Mouse (Mus musculus) thymus, postnatal 4 days (tissue): ENCODE measurements around the gene Elf4.

Experiments used
- DNase-seq: peaks from one replicate; pipeline ENCODE4 v3.0.0; 2021

The Elf4 gene

DNA sequence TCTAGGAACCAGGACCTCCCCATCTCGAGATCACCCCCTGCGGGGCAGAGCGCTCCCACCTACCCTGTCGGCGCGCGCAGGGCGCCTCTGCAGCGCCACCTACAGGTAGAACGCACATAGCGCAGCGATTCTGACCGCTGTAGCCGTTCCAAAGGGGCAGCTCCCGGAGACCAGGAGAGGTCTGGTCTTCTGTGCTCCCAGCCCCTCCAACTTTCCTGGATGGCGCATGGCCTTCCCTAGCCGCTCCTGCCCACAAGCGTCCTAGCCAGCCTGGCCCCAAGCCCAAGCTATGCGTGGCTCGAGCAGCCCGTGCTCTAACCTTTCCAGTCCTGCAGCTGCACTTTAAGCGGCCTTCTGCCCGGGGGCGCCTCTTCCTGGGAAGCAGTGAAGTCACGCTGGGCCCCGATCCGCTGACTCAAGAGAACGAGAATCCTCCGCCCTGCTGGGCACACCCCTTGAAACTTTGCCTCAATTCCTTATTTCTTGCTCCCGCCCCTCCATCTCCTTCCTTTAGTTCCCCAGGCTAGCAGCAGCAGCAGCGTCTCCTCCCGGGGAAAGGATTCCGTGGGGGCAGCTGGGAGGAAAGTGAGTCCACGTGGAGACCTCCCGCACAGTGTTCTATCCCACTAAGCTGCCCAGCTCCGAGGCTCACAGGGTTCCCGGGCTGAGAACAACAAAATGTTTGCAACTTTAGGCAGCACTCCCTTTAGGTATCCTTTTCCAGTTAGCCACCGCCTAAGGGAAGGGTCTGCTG is at the start of gene Elf4:
Gene Elf4 (minus strand): TSS at position 379 of the 754 bp plus-strand sequence.
- DNase-seq = peak; percentile 87

DNA sequence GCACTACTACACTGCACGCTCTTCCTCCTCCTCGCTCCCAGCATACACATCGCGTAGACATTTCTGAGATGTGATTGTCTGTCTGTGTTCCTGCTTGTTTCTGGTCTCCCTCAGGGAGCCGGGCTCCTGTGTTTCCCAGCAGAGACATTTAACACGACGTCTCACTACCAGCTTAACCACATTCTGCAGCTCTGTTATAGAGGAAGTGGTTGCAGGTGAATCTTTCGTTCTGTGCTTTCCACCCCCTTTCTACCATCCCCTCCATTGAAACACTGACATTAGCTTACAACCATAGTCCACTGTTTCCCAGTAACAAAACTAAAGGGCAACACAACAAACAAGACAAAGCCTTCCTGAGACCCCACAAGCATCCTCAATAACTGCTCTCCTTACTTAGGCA is 30.8 kb upstream of the Elf4 start:
- no peak for DNase-seq

DNA sequence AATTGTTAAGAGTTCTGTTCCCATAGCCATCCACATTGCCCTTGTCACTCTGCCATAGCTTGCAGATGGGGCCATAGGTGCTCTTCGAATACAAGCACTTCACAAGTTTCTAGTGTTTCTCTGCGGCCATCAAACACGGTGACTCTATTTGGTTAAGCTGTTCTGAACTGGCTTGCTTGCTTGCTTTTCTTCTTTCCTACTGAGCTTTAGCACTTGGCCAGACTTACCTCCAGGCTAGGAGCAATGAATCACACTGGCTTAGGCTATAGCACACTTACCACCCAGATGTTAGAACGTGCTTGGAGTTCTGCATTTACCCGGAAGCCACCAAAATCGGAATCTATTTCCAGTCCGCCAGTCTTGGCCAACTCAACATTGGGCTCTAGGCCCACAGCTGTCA is 18.8 kb upstream of the Elf4 start:
- DNase-seq = no peak

DNA sequence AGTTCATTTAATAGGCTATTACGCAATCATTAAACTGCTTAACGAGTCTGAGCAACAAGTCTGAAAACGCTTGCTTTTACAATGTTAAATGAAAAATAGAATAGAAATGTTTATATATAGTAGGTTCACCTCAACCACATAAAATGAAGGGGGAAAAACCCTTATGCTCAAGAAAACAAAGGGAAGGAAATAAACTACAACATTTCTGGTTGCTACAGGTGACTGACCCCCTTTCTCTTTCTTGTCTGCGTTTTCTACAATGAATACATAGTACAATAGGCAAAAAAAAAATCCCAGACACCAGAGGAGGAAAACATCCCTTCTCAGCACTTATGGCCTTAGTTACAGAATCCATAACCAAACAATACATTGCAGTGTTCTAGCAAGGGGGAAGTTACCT is 18.2 kb upstream of the Elf4 start:
- DNase-seq = no peak

DNA sequence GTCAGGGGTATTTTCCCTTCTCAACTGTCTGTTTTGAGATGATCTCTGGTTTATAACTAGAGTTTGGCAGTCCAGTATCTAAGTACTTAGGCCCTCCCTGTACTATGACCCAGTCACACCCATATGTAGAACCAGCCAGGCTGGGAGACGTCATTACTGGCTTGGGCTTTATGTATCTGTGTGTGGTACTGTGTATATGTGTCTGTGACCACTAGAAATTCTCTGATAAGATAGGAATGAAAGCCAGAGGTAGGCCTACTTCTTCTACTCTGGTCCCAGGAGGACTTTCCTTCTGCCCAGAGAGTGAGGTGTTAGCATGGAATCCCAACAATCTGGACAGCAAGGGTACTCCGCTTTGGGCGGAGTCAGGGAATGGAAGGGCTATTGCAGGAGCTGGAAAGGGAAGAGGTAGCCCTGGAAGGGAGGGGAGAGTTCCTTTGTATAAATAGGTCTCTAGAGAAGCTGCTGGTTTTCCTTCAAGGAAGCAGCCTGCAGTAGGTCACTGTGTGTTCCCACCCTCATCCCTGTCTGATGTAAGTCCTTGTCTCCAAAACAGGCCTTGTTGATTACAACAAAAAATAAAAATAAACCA is 4.5 kb upstream of the Elf4 start:
- DNase-seq = no peak

DNA sequence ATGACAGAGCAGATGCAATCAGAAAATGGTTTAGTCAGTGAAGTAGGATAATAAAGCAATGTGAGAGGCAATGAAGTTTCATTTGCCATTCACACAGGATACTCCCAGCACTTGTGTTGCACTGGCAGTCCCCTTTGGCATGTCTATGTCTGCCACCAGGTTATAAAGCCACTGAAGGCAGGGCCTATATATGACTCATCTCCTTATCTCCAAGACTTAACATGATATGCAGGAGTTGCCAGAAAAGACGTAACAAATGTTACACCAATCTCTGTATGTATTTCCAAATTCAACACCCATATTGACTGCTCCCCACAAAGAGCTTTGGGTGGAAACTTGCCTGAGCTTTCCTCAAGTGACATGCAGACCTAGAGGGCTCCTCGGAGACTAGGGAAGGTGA is 3.2 kb upstream of the Elf4 start:
- DNase-seq = no peak

DNA sequence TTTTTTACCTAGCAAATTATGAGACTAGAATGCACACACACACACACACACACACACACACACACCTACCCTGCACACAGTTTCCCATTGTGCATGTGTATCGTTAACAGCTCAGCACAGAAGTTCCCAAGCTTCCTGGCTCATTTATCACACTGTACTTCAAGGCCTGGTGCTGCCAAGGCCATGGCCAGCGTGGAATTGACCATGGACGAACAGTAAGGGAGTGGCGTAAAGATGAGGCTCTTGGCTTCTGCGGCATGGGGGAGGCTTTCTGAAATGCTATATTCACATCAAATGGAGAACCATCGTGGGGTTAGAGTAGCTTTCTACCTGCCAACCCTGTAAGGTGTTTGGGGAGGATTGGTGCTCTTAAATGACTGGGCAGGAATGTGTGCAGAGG is 1.5 kb upstream of the Elf4 start:
- no peak for DNase-seq

DNA sequence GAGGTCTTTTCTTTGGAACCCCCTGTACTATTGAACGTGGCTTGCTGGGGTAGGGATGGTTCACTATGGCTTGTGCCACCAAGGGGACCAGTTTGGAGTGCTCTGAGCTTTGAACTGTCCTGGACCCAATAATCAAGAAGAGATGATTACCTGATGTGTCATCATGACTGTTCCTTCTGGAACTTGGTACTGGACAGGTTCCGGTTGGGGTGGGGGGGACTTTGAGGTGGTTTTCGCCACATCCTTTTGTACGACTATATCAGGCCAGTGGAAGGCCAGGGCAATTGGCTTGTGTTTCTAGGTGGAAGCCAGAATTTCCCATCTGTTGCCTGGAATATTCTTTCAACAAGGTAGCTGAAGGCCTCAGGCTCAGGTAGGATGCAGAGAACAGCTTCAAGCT is 704 bp upstream of the Elf4 start:
- DNase-seq = no peak

DNA sequence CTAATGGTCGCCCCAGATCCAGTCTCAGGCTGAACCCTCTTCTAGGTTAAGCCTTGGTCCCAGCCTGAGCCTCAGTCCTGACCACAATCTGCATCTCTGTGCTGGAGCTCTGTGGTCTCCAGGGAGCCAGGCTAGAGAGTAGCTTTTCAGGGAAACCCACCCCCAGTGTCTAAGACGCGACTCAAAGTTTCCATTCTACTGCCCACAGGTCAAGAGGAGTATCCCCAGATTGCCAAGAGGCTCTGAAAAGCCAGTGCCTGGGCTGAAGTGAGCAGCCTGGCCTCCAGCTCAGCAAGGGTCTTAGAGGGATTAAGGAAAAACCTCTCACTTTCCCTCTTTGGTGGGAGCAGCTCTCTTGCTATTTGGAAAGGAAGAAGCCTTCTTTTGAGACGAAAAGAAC is 635 bp downstream of the Elf4 start:
- DNase-seq = no peak

DNA sequence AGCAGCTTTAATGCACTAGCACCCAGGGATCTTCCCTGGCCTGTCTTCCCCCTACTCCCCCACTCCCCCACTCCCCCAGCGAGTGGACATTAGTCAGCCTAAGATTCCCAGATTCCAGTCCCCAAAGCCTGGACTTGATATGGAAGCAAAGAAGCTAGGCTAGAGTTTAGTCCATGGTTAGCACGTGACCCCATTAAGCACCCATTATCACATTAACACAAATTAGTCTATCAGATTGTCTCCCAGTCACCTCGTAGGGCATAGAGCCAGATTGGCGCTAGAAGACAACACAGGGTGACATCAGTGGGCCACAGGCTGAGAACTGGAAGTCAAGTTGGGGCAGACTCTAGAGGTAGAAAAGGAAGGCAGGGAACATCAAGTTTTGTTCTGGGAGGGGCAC is 1.9 kb downstream of the Elf4 start:
- no peak for DNase-seq

DNA sequence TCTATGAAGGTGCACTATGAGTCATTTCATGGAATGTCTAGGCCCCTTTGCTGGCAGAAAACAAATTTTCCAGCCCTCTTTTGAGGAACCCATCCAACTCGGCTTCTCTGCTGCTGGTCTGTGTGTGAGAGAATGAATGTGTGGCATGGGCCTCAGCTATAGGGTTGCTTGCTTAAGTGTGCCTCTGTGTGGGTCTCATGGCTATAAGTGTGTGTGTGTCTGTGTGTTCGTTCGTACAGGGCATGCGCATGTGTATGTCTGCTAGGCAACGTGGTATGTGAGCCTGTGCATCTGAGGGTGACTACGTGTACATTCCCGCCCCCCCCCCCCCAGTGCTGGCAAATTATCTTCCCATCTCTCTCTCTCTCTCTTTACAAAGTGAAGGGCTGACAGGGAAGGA is 2.4 kb downstream of the Elf4 start:
- no peak for DNase-seq

DNA sequence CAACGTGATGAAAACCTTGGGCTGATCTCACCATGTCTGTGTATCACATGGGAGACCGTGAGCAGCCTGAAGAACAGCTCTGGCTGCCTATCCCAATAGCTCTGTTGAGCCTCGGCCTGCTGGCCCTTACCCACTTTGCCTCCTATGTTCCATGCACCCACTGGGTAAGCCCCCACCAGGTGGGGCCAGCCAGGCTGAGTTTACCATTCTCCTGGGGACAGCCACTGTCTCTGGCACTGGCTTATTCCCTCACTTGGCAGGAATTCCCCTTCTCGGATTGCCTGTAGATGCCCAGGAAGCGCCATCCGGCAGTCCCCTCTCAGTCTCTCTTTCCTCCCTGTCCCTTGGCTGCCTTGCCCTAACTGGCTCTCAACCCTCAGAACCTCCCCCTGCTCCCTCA is 6.0 kb downstream of the Elf4 start:
- DNase-seq = no peak

DNA sequence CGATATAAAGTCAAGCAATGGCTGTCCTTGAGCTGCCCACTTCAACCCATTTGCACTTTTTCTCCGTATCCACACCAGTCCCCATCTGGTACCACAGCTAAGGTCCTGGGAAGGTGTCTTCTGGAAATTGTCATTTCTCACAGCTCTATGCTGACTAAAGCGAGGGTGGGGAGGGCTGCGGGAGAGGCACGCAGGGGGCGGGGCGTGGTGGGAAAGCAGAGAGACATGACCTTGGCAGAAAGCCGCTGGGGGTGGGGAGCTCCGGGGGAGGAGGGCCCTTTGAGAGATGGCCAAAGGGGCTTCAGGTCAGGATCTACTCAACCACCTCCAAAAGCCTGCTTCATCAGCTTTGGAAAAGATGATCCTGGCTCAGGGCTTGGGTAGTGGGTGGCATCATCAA is 7.9 kb downstream of the Elf4 start:
- DNase-seq = peak; percentile 80

DNA sequence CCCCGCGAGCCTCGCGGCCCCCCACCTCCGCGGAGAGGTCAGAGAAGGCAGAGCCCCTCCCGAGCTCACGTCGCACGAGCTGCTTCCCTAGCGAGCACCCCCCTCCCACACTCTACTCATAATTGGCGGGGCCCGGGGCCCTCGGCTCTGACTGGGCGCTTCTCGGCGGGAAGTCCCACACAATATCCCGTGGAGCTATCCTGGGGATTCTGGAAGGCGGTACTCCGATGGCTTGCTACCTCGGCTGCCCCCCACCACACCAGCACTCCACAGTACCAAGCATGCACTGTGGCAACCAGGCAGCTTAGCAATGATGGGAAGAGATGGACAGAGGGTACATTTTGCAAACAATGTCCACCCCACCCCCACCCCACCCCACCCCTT is 8.4 kb downstream of the Elf4 start:
- no peak for DNase-seq

DNA sequence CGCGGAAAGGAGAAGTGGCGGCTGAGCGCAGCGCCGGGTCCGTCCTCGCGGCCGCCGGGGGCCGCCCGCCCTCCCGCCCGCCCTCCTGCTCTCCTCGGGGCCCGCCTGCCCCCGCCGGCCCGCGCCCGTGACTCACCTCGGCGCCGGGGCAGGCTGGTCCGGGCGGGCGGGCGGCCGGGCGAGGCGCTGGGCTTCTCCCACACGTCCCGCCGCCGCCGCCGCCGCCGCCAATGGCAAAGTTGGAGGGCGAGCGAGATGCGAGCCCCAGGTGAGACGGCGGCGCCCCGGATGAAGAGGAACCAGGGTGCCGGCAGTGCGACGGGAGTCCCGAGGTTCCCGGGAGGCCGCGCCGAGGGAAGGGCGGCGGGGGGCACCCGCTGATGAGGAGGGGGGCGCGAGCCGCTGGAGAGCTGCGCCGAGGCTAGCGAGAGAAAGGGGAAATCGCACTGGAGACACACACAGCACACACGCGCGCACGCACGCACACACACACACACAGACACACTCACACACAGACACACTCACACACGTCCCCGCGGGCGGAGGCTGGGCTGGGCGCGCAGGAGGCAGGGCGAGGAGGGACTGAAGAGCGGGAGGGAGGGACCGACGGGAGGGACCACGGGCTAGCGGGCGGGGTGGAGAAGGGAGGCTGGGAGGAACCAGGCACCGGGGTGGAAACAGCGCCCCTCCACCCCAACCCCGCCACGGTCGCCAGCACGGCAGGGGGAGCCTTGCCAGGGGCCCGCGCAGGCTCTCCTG is 9.0 kb downstream of the Elf4 start:
- peak; percentile 81 for DNase-seq

DNA sequence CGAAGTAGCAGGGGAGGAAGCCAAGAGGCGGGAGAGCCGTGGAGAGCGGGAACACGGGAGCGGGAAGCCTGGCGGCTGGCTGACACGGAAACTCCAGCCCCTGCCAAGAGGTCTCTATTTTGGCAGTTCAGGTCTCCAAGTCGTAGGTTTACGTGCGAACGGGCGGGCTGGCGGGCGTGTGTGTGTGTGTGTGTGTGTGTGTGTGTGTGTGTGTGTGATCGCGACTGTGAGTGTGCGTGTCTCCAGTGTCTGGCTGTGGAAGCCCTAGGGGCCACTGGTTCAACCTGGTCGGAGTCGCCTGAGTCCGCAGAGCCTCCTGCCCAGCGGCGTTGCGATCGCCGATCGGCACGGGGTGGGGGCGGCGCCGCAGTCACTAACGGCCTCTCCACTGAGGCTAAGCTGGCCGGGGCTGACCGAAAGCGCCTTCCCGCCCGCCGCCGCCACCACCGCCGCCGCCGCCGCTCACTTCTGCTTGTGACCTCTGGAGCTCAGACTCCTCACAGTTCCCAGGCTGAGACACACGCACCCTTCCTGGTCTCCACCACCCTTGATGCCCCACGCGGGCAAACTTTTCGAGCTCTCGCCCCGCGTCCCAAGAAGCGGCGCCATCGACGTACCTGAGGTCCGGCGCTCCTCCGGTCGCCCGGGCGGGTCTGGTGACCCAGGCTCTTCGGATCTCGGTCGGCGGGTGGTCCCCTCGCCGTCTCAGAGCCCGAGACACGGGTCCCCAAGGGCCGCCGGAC is 9.8 kb downstream of the Elf4 start:
- DNase-seq = peak; percentile 54

DNA sequence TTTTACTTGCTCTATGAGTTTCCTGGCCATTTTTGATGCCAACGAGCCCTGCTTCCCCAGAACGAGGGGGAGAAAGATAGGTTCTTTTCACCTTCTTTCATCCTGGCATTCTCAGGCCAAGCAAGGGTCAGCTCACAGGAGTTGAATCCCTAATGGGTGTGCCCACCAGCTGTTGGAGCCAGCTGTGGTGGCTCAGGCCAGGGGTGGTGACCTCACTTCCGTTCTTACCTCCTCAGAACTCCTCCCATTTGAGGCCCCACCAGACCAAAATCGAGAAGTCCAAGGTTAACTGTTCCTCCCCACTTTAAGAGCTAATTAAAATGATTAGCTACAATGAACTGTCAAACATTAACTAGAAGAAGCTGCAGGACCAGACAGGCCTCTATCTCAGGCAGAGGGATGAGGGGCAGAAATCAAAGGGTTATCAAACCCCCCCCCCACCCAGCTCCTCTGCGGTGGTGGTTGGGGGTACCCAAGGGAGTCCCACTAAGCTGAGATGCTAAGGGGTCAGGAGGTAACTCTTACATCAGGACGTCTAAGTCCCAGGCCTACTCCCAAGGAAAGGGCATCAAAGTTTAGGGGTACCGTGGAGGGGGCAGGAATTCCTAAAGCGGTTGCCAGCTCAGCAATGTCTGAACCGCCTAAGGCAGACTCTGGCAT is 10.6 kb downstream of the Elf4 start:
- peak; percentile 33 for DNase-seq

DNA sequence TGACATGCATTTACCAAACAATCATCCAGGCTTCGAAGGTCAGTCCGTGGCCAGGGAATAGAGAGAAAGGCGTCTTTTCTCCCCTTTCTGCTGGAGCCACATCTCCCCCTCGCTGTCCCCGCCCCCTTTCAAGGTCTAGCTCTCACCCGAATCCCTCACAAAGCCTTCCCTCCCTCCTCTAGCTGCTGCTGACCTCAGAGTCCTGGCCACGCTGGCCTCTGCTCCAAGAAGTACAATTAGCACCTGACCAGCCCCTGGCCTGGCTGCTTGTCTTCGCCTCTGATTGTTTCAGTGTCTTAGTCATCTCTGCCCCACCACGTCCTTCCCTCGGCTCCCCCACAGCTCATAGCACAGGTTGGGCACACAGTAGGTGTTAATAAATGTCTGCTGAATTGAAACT is 13.3 kb downstream of the Elf4 start:
- no peak for DNase-seq

DNA sequence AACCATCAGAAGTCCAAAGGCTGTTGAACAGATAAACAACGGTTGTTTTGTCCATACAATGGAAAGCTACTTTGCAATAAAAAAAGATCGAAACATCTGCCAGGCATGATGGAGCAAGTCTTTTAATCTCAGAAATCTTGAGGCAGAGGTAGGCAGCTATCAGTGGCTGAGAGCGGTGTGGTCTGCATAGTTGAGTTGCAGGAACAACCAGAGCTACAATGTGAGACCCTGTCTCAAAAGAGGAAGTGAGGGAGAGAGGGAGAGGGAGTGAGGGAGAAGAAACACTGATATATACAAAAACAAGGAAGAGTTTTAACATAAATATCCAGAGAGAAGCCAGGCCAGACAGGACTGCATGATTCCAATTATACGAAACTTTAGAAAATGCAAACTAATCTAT is 18.3 kb downstream of the Elf4 start:
- DNase-seq = no peak

DNA sequence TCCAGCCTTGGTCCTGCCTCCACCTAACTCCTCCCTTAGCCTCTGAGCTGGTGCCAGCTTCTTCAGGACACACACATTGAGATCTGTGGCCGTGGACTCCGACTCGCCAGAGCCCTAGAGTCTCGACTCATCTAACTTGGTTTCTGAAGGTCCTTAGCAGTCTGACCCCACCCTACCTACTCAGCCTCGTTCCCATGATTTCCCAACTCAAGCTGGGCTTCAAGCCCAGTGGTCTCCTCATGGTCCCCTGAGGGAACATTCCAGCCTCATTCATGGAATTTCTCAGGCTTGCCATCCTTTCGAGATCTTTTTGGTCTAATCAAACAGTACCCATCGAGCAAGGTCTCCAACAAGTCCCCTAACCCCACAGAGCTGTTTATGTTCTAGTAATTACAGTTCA is 21.0 kb downstream of the Elf4 start:
- no peak for DNase-seq

DNA sequence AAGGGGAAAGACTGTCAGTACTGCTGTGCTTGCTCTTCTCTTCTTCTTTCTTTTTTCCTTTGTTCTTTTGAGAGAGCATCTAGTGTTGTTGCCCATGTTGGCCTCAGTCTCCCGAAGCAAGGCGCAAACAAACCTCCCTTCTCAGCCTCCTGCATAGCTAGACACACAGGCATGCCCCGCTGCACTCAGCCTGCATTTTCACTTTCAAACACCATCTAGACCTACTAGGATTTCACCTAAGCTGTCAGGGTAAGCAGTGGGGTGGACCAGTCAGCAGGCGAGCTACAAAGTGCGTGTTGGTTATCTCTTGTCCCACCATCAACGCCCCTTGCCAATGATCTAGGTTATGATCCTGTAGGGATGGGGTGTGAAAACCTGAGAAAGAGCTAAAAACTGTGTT is 21.4 kb downstream of the Elf4 start:
- DNase-seq = no peak

DNA sequence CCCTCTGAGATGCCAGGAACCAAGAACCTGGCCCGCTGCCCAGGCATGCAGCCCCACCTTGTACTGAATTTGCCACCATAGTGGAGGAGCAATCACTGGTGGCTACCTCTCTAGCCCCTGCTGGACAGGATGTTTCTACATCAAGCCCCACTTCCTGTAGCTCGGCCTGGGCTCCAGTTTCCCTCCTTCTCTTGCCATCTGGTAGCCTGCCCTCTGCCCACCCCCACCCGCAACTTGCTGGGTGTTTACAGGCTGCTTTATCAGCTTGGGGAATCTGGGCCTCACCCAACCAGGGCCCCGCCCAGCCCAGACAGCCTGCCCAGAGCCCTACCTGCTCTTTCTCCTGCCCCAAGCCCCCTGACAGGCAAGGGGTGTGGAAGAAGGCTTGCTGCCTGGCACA is 23.9 kb downstream of the Elf4 start:
- DNase-seq = peak; percentile 56

DNA sequence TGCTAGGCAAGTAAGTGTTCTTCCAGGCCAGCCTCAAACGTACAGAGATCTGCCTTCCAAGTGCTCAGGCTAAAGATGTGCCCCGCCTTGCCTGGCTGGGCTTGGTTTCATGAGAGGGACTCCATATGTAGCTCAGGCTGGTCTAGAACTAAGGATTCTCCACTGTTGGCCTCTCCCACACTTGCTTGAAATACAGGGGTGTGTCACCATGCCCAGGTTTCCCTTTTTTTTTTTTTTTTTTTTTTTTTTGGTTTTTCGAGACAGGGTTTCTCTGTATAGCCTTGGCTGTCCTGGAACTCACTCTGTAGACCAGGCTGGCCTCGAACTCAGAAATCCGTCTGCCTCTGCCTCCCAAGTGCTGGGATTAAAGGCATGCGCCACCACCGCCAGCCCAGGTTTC is 26.9 kb downstream of the Elf4 start:
- DNase-seq = peak; percentile 25
